Mouse (Mus musculus): Measurements from ENCODE around the gene Slc22a23. TPM values are rescaled to one million over a fixed set of nuclear protein-coding genes. Genes with fewer than 3 reads are reported as not detected.

Slc22a23 gene
- total and polyA plus RNA-seq, 3 experiments, result 0.47 to 1.3 (median 0.85) TPM

GRCm38 (mm10) chr13:34148767-34149392 is 196.1 kb downstream of the Slc22a23 start (continued):
- TF ChIP-seq RCOR1 (conservative IDR thresholded peaks at IDR 0.05; ENCODE audit: low read depth, low read length) (no peak), UBTF (IDR thresholded peaks at IDR 0.05; ENCODE audit: low read depth, low read length) (no peak)

GRCm38 (mm10) chr13:34148181-34148580 is 196.8 kb downstream of the Slc22a23 start:
- Histone ChIP-seq H3K4me1 (ENCODE audit: control insufficient read depth in 1 of 2, insufficient read depth in 2 of 2) (peaks cover 4 to 7% of the 10 kb centered on the region in 2 experiments), H3K4me2 (ENCODE audit: insufficient read depth, low read depth, poor library complexity, severe bottlenecking) (no peak overlapping the region), H3K36me3 (replicated peaks in 1 of 2; ENCODE audit: control insufficient read depth in 1 of 2, insufficient read depth in 1 of 2, low read length in 1 of 2) (no peaks in the 10 kb centered on the region), H3K9ac (ENCODE audit: insufficient read depth, low read depth) (no peak overlapping the region), H3K9me3 (replicated peaks; ENCODE audit: low read length) (no peaks in the 10 kb centered on the region), H3K27me3 (replicated peaks) (no peaks in the 10 kb centered on the region), H3K79me2 (replicated peaks; ENCODE audit: control insufficient read depth, extremely low read depth, insufficient read depth, poor library complexity, severe bottlenecking) (no peaks in the 10 kb centered on the region), H3K27ac (ENCODE audit: insufficient read depth, low read depth) (no peak overlapping the region), H3K4me3 (replicated peaks in 1 of 3; ENCODE audit: low read depth in 2 of 3, low read length in 2 of 3, poor library complexity in 1 of 3) (no peak overlapping the region)
- in situ Hi-C loops (cut with MboI; ENCODE audit: low pct_ligation_motif_present, low pct_unique_long_range_greater_than_20kb, low sequenced_read_pairs), result no loop called here
- no peak for TF ChIP-seq USF1 (IDR thresholded peaks at IDR 0.05; ENCODE audit: low read depth, low read length)
- no peak for TF ChIP-seq MAFK (IDR thresholded peaks at IDR 0.05; ENCODE audit: insufficient replicate concordance, low read length)
- TF ChIP-seq GABPA (IDR thresholded peaks at IDR 0.05; ENCODE audit: insufficient replicate concordance, low read depth, low read length), result no peak
- TF ChIP-seq HCFC1 (IDR thresholded peaks at IDR 0.05; ENCODE audit: low read depth, low read length), result no peak
- no peak for TF ChIP-seq IRF4 (IDR thresholded peaks at IDR 0.05; ENCODE audit: low read depth, low read length)
- TF ChIP-seq E2F4 (IDR thresholded peaks at IDR 0.05; ENCODE audit: insufficient replicate concordance, low read depth, low read length), result no peak
- TF ChIP-seq RAD21 (IDR thresholded peaks at IDR 0.05; ENCODE audit: low read depth, low read length), result no peak
- TF ChIP-seq BHLHE40 (IDR thresholded peaks at IDR 0.05; ENCODE audit: low read depth, low read length), result no peak
- TF ChIP-seq NRF1 (IDR thresholded peaks at IDR 0.05; ENCODE audit: low read depth, low read length), result no peak
- no peak for TF ChIP-seq TCF12 (IDR thresholded peaks at IDR 0.05; ENCODE audit: low read depth, low read length)
- no peak for TF ChIP-seq ZKSCAN1 (IDR thresholded peaks at IDR 0.05; ENCODE audit: borderline replicate concordance, low read depth, low read length)
- no peak for TF ChIP-seq SMC3 (IDR thresholded peaks at IDR 0.05; ENCODE audit: low read depth, low read length)
- no peak for TF ChIP-seq ELF1 (IDR thresholded peaks at IDR 0.05; ENCODE audit: low read depth, low read length)
- TF ChIP-seq PAX5 (IDR thresholded peaks at IDR 0.05; ENCODE audit: low read length), result no peak
- TF ChIP-seq ZC3H11A (IDR thresholded peaks at IDR 0.05; ENCODE audit: low read depth, low read length), result no peak
- no peak for TF ChIP-seq KAT2A (IDR thresholded peaks at IDR 0.05; ENCODE audit: insufficient replicate concordance, low read length)
- no peak for TF ChIP-seq RCOR1 (conservative IDR thresholded peaks at IDR 0.05; ENCODE audit: low read depth, low read length)
- TF ChIP-seq NELFE (IDR thresholded peaks at IDR 0.05; ENCODE audit: low read depth, low read length), result no peak
- dilution Hi-C loops (cut with MboI; ENCODE audit: extremely low pct_ligation_motif_present, extremely low pct_unique_long_range_greater_than_20kb, low sequenced_read_pairs), result no loop called here
- DNase-seq (ENCODE audit: extremely low read depth), result no peak
